Mouse (Mus musculus) erythroblast, embryonic 14.5 days (primary cell): ENCODE results near the gene Hoxb1.

Experiments
- GATA1 ChIP-seq: IDR thresholded peaks from 2 replicates; pipeline ENCODE4 v1.6.1; 2012; ENCODE audit warnings: low read length, inconsistent platforms, mixed read lengths
- TAL1 ChIP-seq: IDR thresholded peaks from 3 replicates; pipeline ENCODE4 v1.6.1; 2012; ENCODE audit warnings: low read length, inconsistent platforms, mixed read lengths

DNA sequence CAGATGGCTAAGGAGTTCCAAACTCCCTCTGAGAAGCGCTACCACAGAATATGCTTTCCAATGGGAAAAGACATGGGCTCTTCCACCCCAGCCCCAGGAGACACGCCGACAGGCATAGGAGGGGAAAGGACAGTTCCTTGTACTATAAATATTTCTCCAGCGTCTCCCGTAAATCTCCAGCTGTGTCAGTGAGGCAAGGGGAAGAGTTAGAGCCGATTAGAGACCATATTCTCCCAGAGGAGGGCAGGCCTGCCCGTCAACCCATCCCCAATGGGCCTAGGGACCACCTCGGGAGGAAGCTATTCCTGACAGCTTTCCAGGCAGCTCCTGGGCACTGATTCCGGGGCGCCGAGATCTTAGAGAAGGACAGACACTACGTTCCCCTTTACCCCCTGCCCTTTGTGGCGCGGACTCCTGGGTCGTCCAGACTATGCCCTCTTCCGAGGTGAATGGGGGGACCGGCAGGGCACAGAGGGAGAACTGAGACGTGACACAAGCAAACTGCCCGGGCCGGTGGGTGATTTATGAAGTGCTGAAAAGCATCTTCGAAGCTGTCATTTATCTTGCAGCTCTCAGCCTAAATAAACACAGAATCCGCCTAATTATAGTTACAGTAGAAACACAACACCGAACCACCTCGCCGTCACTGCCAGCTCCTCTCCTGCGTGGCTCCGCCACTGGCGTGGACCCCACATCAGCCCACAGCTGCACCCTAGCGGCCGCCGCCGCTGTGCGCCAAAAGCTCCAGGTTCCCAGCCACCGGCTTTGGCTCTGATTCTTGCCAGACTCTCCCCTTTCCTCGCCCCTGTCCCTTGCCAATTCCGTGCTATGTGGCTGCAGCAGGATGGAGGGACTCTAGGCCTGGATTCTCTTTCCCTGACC lies 41.9 kb downstream of the Hoxb1 start:
- TF ChIP-seq GATA1 (no peak), TAL1 (no peak)
